Mouse (Mus musculus) CH12.LX (cell line): ENCODE measurements around the gene Tbcel. TPM values are rescaled to one million over a fixed set of nuclear protein-coding genes. Genes with fewer than 3 reads are reported as not detected.

Experiments
- DNase-seq: peaks from one replicate; pipeline ENCODE4 v3.0.0-alpha.2; 2013; ENCODE audit errors: extremely low read depth
- H3K27ac ChIP-seq: 2 replicates; pipeline ENCODE4 v1.5.1; 2012; ENCODE audit warnings: low read depth, mild to moderate bottlenecking, control low read depth, moderate library complexity; ENCODE audit not compliant: insufficient read depth
- H3K27me3 ChIP-seq: replicated peaks from 2 replicates; pipeline ENCODE3; 2012; ENCODE audit warnings: inconsistent platforms
- H3K36me3 ChIP-seq, 2 experiments: replicated peaks in 1 of 2; 2 replicates each; pipeline versions ENCODE3 to v1.6.1; 2012; ENCODE audit warnings: inconsistent platforms in 1 of 2, low read length in 1 of 2, mild to moderate bottlenecking in 1 of 2, mixed read lengths in 1 of 2, moderate library complexity in 1 of 2; ENCODE audit not compliant: control insufficient read depth in 1 of 2, insufficient read depth in 1 of 2
- H3K4me1 ChIP-seq, 2 experiments: 2 replicates each; pipeline ENCODE4 v1.6.1; 2012; ENCODE audit warnings: inconsistent platforms in 1 of 2, moderate library complexity in 1 of 2; ENCODE audit not compliant: insufficient read depth in 2 of 2, control insufficient read depth in 1 of 2
- H3K4me2 ChIP-seq: 2 replicates; pipeline ENCODE4 v1.6.1; 2012; ENCODE audit warnings: low read depth, mild to moderate bottlenecking, control low read depth; ENCODE audit not compliant: poor library complexity, insufficient read depth, severe bottlenecking
- H3K4me3 ChIP-seq, 3 experiments: fragments of 150-350 bp in 1 of 3; sonication (generic) in 1 of 3; replicated peaks in 1 of 3; 2 replicates each; pipeline versions ENCODE3 to v1.5.1; 2011 to 2012; ENCODE audit warnings: low read depth in 2 of 3, low read length in 2 of 3, mild to moderate bottlenecking in 2 of 3, moderate library complexity in 2 of 3, control low read depth in 1 of 3, improper control_type of control experiment in 1 of 3, inconsistent platforms in 1 of 3, mixed read lengths in 1 of 3; ENCODE audit not compliant: poor library complexity in 1 of 3
- H3K79me2 ChIP-seq: replicated peaks from 2 replicates; pipeline ENCODE4 v1.6.1; 2012; ENCODE audit warnings: mild to moderate bottlenecking, moderate library complexity; ENCODE audit not compliant: control insufficient read depth, poor library complexity, insufficient read depth, severe bottlenecking; ENCODE audit errors: extremely low read depth
- H3K9ac ChIP-seq: 2 replicates; pipeline ENCODE4 v1.6.1; 2012; ENCODE audit warnings: low read depth, mild to moderate bottlenecking, control low read depth, moderate library complexity; ENCODE audit not compliant: insufficient read depth
- H3K9me3 ChIP-seq: replicated peaks from 2 replicates; pipeline ENCODE3; 2012; ENCODE audit warnings: low read length, inconsistent platforms, mixed read lengths
- BHLHE40 ChIP-seq: IDR thresholded peaks from 2 replicates; pipeline ENCODE4 v1.6.1; 2011; ENCODE audit warnings: mild to moderate bottlenecking, low read depth, low read length, improper control_type of control experiment
- CHD2 ChIP-seq: IDR thresholded peaks from 2 replicates; pipeline ENCODE4 v1.6.1; 2011; ENCODE audit warnings: low read length, improper control_type of control experiment
- CTCF ChIP-seq, 2 experiments: IDR thresholded peaks in 1 of 2; conservative IDR thresholded peaks in 1 of 2; 2 replicates each; pipeline ENCODE4 v1.5.1; 2011 to 2012; ENCODE audit warnings: low read depth in 2 of 2, low read length in 2 of 2, improper control_type of control experiment in 1 of 2, inconsistent platforms in 1 of 2, mild to moderate bottlenecking in 1 of 2, moderate library complexity in 1 of 2
- E2F4 ChIP-seq: IDR thresholded peaks from 2 replicates; pipeline ENCODE4 v1.6.1; 2011; ENCODE audit warnings: low read depth, low read length, improper control_type of control experiment; ENCODE audit not compliant: insufficient replicate concordance
- ELF1 ChIP-seq: IDR thresholded peaks from 2 replicates; pipeline ENCODE4 v1.6.1; 2014; ENCODE audit warnings: low read depth, mild to moderate bottlenecking, inconsistent platforms, low read length, improper control_type of control experiment
- EP300 ChIP-seq: IDR thresholded peaks from 2 replicates; pipeline ENCODE4 v1.6.1; 2011; ENCODE audit warnings: low read length, improper control_type of control experiment
- ETS1 ChIP-seq: conservative IDR thresholded peaks from 2 replicates; pipeline ENCODE4 v1.6.1; 2012; ENCODE audit warnings: low read depth, mild to moderate bottlenecking, inconsistent platforms, low read length, improper control_type of control experiment, moderate library complexity
- IRF4 ChIP-seq: IDR thresholded peaks from 2 replicates; pipeline ENCODE4 v1.6.1; 2014; ENCODE audit warnings: low read depth, mild to moderate bottlenecking, inconsistent platforms, low read length, improper control_type of control experiment
- JUND ChIP-seq: conservative IDR thresholded peaks from 2 replicates; pipeline ENCODE4 v1.6.1; 2011; ENCODE audit warnings: low read depth, low read length, improper control_type of control experiment
- KAT2A ChIP-seq: IDR thresholded peaks from 2 replicates; pipeline ENCODE4 v1.6.1; 2012; ENCODE audit warnings: low read length, improper control_type of control experiment, inconsistent platforms; ENCODE audit not compliant: insufficient replicate concordance
- MAFK ChIP-seq: IDR thresholded peaks from 2 replicates; pipeline ENCODE4 v1.6.1; 2011; ENCODE audit warnings: low read length, improper control_type of control experiment; ENCODE audit not compliant: insufficient replicate concordance
- MAZ ChIP-seq: IDR thresholded peaks from 2 replicates; pipeline ENCODE4 v1.6.1; 2012; ENCODE audit warnings: low read depth, mild to moderate bottlenecking, inconsistent platforms, low read length, improper control_type of control experiment, moderate library complexity
- MEF2A ChIP-seq: IDR thresholded peaks from 2 replicates; pipeline ENCODE4 v1.6.1; 2014; ENCODE audit warnings: low read depth, mild to moderate bottlenecking, inconsistent platforms, low read length, improper control_type of control experiment, borderline replicate concordance
- NELFE ChIP-seq: IDR thresholded peaks from 2 replicates; pipeline ENCODE4 v1.6.1; 2011; ENCODE audit warnings: low read depth, low read length, improper control_type of control experiment
- POLR2AphosphoS2 ChIP-seq: IDR thresholded peaks from 2 replicates; pipeline ENCODE4 v1.6.1; 2011; ENCODE audit warnings: low read depth, low read length, improper control_type of control experiment
- RCOR1 ChIP-seq: conservative IDR thresholded peaks from 2 replicates; pipeline ENCODE4 v1.6.1; 2012; ENCODE audit warnings: low read depth, mild to moderate bottlenecking, inconsistent platforms, low read length, improper control_type of control experiment
- SIN3A ChIP-seq: IDR thresholded peaks from 2 replicates; pipeline ENCODE4 v1.6.1; 2012; ENCODE audit warnings: low read length, improper control_type of control experiment, inconsistent platforms
- SMC3 ChIP-seq: IDR thresholded peaks from 2 replicates; pipeline ENCODE4 v1.6.1; 2011; ENCODE audit warnings: low read depth, low read length, improper control_type of control experiment
- TBP ChIP-seq: conservative IDR thresholded peaks from 2 replicates; pipeline ENCODE4 v1.6.1; 2011; ENCODE audit warnings: low read depth, low read length, improper control_type of control experiment
- TCF12 ChIP-seq: IDR thresholded peaks from 2 replicates; pipeline ENCODE4 v1.6.1; 2014; ENCODE audit warnings: low read depth, mild to moderate bottlenecking, inconsistent platforms, low read length, improper control_type of control experiment
- UBTF ChIP-seq: IDR thresholded peaks from 2 replicates; pipeline ENCODE4 v1.6.1; 2012; ENCODE audit warnings: low read depth, mild to moderate bottlenecking, inconsistent platforms, low read length, improper control_type of control experiment, moderate library complexity
- ZMIZ1 ChIP-seq: IDR thresholded peaks from 2 replicates; pipeline ENCODE4 v1.6.1; 2012; ENCODE audit warnings: low read depth, mild to moderate bottlenecking, inconsistent platforms, low read length, improper control_type of control experiment
- ZNF384 ChIP-seq: IDR thresholded peaks from 2 replicates; pipeline ENCODE4 v1.6.1; 2012; ENCODE audit warnings: low read depth, low read length, improper control_type of control experiment, inconsistent platforms
- dilution Hi-C: fragments of 300-500 bp; cut with MboI; formaldehyde crosslinking; loops from 2 replicates; pipeline ENCODE4 v1.14.3; 2020; ENCODE audit warnings: low sequenced_read_pairs; ENCODE audit not compliant: extremely low pct_unique_long_range_greater_than_20kb, extremely low pct_ligation_motif_present
- in situ Hi-C: fragments of 300-500 bp; cut with MboI; formaldehyde crosslinking; loops from 3 replicates; pipeline ENCODE4 v1.14.3; 2019; ENCODE audit warnings: low sequenced_read_pairs, low pct_ligation_motif_present, low pct_unique_long_range_greater_than_20kb, mixed read lengths
- polyA plus RNA-seq: library from polyadenylated mRNA; unstranded; fragments of >175 nt; gene quantifications from 2 replicates; pipeline ENCODE4 v1.2.1, GENCODE M21; 2012; ENCODE audit warnings: low read depth; ENCODE audit not compliant: insufficient read length
- total RNA-seq, 2 experiments: library from RNA; depleted of rRNA; stranded (reverse); fragments of 300-350 nt in 1 of 2; fragments of >200 nt in 1 of 2; gene quantifications; 2 replicates each; pipeline ENCODE4 v1.2.3; 2012 to 2014

Tbcel gene
- total and polyA plus RNA-seq, 3 experiments, result 5.3 to 10.0 (median 5.9) TPM

GRCm38 (mm10) chr9:42401486-42401885, 106.1 kb downstream of the Tbcel start:
- no peaks in the 10 kb centered on the region for H3K79me2 ChIP-seq
- peaks cover 5 to 24% of the 10 kb centered on the region in 2 experiments for H3K4me1 ChIP-seq
- no peak overlapping the region for H3K4me3 ChIP-seq
- TF ChIP-seq MAZ (no peak), POLR2AphosphoS2 (no peak), BHLHE40 (no peak), EP300 (no peak), ETS1 (no peak), CTCF (conservative IDR thresholded peaks at IDR 0.05 in 1 of 2, IDR thresholded peaks at IDR 0.05 in 1 of 2; ENCODE audit: low read depth in 2 of 2, low read length in 2 of 2) (no peak), KAT2A (no peak), TCF12 (no peak), TBP (no peak)
- TF ChIP-seq, all 38 proteins: peak for 0
- no peak overlapping the region for H3K27ac ChIP-seq
- in situ Hi-C loops, result no loop called here
- no peak overlapping the region for H3K4me2 ChIP-seq
- no peaks in the 10 kb centered on the region for H3K9me3 ChIP-seq
- H3K9ac ChIP-seq, result no peak overlapping the region
- DNase-seq, result no peak
- H3K27me3 ChIP-seq, result no peaks in the 10 kb centered on the region
- dilution Hi-C loops, result no loop called here
- no peaks in the 10 kb centered on the region for H3K36me3 ChIP-seq

GRCm38 (mm10) chr9:42399829-42400228, 107.8 kb downstream of the Tbcel start, which contains the start of gene Tecta:
Gene Tecta, minus strand, starts transcription at chr9:42399929.
- Histone ChIP-seq H3K4me3 (no peak within 1 kb of the TSS), H3K9me3 (no peaks in the 10 kb centered on the region), H3K79me2 (no peaks in the 10 kb centered on the region), H3K27ac (no peak within 1 kb of the TSS), H3K27me3 (no peaks in the 10 kb centered on the region), H3K36me3 (no peaks in the 10 kb centered on the region), H3K9ac (no peak within 1 kb of the TSS), H3K4me2 (peak within 1 kb of the TSS; percentile 22; the same call in 1 of the 2 replicates), H3K4me1 (peaks cover 14 to 40% of the 10 kb centered on the region in 2 experiments)
- dilution Hi-C loops, result no loop called here
- in situ Hi-C loops, result loop anchor here (5.0 to 25.0 kb wide), 2 partner anchors 72 to 387 kb away; no protein-coding TSS in a partner anchor
- TF ChIP-seq RCOR1 (no peak), MAZ (no peak), SMC3 (no peak)
- DNase-seq, result peak; percentile 10

GRCm38 (mm10) chr9:42396141-42396540, 111.5 kb downstream of the Tbcel start:
- dilution Hi-C loops (no loop called here), in situ Hi-C loops (loop anchor here (5.0 to 25.0 kb wide), 2 partner anchors 76 to 391 kb away; no protein-coding TSS in a partner anchor)
- Histone ChIP-seq H3K4me1 (peaks cover 31 to 73% of the 10 kb centered on the region in 2 experiments), H3K27ac (no peak overlapping the region), H3K9me3 (no peaks in the 10 kb centered on the region), H3K9ac (no peak overlapping the region), H3K4me2 (peak overlapping the region; percentile 44), H3K27me3 (no peaks in the 10 kb centered on the region), H3K36me3 (no peaks in the 10 kb centered on the region), H3K79me2 (no peaks in the 10 kb centered on the region), H3K4me3 (no peak overlapping the region)
- peak; percentile 79 for DNase-seq
- TF ChIP-seq SIN3A (peak; percentile 54; the same call in 1 of the 2 replicates), JUND (no peak), UBTF (no peak), RCOR1 (0 out of 2 replicates have a peak, but pooled peaks have one; percentile 76), ZNF384 (no peak), KAT2A (0 out of 2 replicates have a peak, but pooled peaks have one; percentile 47), POLR2AphosphoS2 (no peak), MAZ (no peak), ELF1 (no peak), MAFK (0 out of 2 replicates have a peak, but pooled peaks have one; percentile 35), CTCF (conservative IDR thresholded peaks at IDR 0.05 in 1 of 2, IDR thresholded peaks at IDR 0.05 in 1 of 2; ENCODE audit: low read depth in 2 of 2, low read length in 2 of 2) (no peak), TCF12 (no peak), MEF2A (peak; percentile 97), NELFE (peak; percentile 40; the same call in 1 of the 2 replicates), EP300 (peak; percentile 86), E2F4 (no peak), IRF4 (peak; percentile 88), CHD2 (peak; percentile 36; the same call in 1 of the 2 replicates), ZMIZ1 (0 out of 2 replicates have a peak, but pooled peaks have one; percentile 39), BHLHE40 (peak; percentile 38; the same call in 1 of the 2 replicates)
